Mouse (Mus musculus): ENCODE measurements around the gene Slc35b1.
"Not testable (repeated sequence)": the region's sequence is repeated elsewhere in the genome, so short reads cannot be mapped to it uniquely, and the experiment has no call there.

Gene Slc35b1

DNA sequence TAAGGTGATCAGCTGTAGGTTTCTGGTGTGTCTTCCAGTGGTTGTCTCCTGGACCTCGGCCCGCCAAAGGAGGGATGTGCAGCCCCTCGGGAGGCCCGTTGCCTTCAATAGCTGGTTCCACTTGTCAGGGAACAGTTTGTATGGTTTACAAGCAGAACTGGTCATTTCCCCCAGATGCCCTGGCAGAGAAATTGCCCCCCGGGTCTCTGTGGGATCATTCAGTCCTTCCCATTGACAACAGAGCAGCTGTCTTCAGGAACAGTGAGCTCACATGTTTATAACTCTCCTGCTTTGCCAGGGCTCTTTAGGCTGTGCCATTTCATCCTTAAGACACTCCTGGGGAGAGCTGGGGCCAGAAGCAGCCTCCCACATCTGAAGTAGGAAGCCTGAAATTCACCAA lies 9.6 kb downstream of the Slc35b1 start:
- DNase-seq (ENCODE audit: low read depth), result no peak

DNA sequence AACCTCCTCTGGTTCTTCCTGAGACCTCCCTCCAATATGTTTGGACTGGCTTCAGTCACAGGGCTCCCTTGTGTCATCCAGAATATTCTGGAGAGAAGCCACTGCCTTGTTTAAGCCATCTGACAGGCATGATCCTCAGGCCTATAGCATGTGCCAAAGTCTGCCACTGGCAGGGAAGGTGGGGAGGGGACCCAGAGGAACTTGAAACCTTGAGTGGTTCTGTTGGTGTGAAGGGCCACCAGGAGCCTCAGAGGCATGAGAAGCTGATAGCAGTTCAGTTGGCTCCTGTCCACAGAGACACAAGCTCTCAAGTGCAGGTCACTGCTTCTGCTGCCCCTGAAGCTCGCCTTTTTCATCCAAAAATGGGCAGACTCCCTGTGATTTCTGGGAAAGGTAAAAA lies 12.1 kb downstream of the Slc35b1 start:
- no peak for DNase-seq (ENCODE audit: low read depth)

DNA sequence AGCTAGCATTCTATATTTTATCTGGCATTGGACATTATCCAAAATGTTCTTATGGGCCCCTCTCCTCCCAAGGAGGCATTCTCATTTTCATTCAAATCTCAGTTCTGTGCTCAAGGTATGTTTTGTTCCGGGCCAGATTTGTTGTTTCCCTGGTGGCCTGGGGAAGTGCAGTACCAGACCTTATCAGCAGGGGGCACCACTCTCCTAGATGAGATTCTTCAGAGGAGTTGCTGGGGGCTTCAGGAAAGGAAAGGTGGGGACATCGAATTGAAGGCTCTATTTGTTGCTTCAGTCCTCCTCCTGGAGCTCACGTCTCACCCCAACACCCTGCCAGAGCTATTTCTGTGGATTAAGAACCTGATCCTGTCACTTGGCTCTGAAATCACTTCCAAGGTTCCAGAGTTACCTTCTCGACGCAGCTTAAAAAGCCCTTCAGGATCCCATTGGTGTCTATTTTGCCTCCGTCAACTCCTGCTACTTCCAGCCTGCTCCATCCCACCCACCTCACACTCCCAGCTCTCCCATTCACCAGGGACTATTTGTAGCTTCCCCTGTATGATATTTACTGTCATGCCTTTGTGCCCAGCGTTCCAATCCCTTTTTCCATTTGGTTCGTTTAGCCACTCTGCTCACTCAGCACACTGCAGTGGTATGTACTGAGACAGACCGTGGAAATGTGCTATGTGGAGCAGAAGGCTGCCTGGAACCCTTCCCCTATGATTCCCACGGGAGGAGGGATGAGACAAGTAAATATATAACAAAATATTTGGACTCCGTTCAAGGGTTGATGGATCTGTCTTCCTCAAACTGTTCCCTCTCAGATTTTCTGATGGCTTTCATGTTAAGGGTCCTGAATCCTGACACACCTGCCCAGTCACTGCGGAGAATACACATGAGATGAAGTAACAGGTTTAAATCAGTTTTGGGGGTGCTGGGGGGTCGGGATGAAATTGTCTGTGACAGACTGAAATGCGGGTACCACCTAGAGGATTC lies 13.6 kb downstream of the Slc35b1 start:
- DNase-seq (ENCODE audit: low read depth), result no peak

DNA sequence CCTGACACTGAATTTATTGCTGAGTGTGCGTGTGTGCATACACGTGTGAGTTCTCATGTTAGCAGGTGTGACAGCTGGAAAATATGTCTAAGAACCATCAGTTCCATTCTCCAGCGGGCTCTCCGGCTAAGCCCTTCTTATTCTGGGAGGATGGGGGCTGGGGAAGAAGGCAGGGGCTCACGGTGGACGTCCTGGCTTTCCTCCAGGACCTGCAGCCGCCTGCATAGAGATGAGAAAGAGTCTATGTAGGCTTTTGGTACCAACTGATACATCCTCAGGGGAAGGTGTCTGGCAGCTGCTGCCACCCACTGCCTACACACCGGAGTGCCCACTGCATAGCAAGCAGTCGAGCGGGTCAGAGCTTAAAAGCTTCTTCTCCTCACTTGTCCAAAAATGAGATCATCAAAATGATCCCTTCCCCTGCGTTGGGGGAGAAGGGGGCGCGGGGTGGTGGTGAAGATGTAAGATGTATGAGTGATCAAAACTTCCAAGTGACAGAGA lies 15.1 kb downstream of the Slc35b1 start:
- no peak for DNase-seq (ENCODE audit: low read depth)

DNA sequence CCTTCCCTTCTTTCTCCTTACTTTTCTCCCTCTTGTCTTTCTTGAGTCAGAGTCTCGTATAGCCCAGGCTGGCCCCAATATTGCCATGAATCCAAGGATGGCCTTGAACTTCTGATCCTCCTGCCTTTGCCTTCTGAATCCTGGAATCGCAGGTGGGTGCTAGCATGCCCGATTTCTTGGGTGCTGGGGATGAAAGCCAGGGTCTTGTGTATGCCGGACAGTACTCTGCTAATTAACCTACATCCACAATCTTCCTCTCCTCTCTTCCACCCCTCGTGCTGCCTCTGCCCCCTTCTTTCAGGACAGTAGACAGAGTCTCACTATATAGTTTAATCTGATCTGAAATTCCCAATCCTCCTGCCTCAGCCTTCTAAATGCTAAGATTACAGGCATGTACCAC lies 17.1 kb downstream of the Slc35b1 start:
- DNase-seq (ENCODE audit: low read depth), result no peak

DNA sequence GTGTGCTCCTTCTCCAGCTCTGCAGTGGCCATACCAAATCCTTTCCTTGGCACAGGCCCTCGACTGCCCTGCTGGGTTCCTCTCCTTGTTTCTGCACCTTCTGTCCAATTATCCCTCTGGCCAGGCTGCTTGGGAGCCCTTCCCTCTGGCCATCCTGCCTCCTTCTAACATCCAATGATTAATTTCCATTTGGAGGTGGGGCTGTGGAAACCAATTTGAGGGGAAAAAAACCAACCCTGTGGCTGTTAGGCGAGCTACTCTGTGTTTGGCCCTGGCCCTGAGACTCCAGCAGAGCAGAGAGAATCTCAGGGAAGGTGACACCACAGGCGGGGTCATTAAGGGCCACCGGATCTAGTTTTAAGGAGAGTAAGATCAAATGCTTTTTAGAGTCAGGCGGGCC lies 17.7 kb downstream of the Slc35b1 start:
- no peak for DNase-seq (ENCODE audit: low read depth)

DNA sequence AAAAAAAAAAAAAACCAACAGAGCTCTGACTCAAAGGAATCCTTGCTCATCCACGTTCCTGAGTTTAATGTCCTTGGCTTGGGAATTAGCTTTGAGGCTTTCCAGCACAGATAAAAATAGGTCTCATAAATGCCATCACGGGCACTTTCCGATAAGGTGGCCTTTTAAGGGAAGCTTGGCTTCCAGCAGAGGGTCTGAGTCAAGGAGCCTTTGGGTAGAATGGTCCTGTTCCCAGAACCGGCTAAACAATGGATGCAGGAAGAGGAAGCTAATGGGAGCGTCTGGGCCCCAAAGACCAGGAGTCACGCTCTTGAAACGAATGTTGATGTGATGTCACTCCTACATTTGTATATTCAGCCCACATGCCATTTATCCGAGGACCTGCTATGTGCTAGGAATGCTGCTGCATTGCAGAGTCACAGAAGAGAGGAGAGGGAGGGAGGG lies 18.2 kb downstream of the Slc35b1 start:
- no peak for DNase-seq (ENCODE audit: low read depth)

DNA sequence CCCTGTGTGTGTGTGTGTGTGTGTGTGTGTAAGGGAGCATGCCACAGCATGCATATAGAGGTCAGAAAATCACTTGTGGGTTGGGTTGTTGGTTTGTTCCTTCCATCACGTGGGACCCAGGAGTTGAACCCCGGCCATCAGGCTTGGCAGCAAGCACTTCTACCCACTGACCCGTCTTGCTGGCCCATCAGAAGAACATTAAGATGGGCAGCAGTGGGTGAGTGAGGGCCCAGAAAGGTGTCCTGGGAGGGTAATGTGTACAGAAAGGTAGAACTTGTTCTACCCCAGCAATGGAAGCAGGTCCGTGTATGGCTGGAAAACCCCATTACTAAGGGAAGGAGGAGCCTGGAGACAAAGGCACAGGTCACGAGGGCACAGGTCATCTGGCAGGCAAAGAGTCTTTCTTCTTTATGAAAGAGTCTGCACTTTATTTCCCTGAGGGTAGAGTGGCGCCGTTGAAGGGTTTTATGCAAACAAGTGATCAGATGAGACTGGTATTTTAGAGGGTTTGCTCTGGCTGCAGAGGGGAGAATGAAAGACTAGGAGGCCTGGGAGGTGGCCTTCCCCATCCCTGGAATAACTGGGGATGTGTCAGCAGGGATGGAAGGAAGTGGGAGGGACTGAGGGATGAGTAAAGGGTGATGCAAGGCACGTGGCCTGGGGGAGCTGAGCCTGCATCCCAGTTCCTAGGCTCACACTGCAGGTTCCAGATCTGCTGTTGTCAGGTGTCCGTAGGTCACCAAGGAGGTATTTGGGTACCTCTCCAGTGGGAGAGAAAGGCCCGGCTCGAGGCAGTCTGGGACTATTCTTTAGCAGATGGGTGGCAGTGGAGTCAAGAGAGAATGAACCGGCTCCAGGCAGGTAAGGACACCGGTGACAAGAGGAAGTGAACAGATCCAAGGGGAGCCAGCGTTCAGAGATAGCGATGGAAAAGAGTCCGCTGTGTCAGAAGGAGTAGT lies 19.2 kb downstream of the Slc35b1 start:
- DNase-seq (ENCODE audit: low read depth), result no peak

DNA sequence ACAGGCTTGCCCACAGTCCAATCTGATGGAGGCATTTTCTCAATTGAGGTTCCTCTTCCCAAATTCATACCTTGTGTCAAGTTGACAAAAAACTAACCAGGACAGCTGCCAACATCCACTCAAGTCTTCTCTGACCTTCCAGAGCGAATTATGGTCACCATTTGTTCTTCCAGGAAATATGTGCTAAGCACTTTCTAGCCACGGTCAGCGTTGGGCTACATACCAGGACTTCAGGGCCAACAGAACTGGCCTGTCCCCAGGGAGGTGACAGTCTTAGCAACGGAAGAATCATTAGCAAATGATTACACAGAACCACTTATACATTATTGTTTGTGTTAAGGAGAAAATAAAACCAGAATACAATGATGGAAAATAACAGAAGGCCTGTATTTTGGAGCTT lies 21.3 kb downstream of the Slc35b1 start:
- DNase-seq (ENCODE audit: low read depth), result no peak

DNA sequence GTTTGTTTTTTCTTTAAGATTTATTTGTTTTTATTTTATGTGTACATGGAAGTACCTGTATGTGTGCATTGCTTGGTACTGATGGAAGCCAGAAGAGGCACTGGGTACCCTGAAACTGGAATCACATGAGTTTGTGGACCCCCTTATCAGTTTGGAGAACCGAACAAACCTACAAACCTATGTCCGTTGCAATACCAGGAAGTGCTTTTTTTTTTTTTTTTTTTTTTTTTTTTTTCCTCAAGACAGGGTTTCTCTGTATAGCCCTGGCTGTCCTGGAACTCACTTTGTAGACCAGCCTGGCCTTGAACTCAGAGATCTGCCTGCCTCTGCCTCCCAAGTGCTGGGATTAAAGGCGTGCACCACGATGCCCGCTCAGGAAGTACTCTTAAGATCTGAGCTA lies 21.9 kb downstream of the Slc35b1 start:
- DNase-seq (ENCODE audit: low read depth), result not testable (repeated sequence)

DNA sequence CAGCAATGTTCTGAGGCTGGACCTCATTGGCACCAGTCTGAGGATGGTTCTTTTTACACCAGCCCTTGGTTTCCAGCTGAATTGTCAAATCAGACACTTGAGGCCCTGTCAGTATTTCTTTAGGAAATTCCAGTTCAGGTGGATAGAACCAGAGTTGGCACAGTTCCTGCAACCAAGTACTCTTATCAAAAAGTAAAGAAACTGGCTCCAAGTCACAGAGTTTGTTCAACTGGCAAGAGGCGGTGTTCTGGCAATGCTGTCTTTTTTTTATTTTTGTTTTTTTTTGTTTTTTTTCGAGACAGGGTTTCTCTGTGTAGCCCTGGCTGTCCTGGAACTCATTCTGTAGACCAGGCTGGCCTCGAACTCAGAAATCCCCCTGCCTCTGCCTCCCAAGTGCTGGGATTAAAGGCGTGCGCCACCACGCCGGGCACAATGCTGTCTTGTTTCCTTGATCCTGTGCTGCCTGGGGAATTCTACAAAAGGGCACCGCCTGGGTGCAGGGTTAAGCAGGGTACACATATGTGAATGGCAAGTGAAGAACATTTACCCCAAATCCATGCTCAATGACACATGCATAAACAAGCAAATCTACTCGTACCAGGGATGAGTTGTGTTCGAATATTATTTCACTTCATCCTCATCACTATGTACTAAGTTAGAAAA lies 25.1 kb downstream of the Slc35b1 start:
- no peak for DNase-seq (ENCODE audit: low read depth)

DNA sequence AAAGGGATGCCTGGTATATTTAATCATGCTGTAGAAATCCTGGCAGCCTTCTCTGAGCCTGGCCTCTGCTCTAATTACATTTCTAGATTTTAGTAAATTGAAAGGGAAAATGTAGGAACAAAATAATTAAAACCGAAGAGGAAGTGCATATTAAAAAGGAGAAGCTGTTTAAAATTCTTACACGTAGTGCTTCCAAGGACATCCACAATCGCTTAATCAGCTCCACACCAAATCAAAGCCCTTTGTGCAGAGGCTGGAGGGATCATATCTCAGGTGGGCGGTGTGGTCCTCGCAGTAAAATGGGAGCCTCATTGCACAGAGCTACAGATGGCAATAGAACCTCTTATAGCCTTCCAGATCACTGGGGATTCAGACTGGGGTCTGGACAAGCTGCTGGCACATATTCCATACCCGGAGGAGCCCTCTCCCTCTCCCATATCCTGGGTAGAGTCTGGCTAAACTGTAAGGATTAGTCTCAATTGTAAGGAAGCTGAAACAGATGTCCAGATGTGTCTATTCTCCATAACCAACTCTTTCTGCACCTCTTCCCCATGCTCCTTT lies 27.0 kb downstream of the Slc35b1 start:
- DNase-seq (ENCODE audit: low read depth), result no peak

DNA sequence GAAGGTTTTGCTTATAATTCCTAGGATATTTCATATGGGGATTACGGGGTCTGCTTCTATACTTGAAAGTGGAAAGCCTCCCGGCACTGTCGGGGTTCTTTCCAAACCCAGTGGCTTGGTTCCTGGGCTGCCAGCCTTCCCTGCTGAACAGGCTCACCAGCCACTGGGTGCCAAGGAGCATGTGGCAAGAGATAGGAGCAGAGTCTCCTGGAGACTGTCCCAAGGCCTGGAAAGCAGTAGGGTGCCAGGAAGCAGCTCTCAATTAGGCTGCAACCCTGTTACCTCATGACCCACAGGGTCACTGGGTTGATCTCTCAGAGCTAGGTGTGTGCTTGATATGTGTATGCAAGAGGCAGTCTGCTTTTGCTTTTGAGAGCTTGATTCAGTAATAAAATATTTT lies 28.1 kb downstream of the Slc35b1 start:
- DNase-seq (ENCODE audit: low read depth), result no peak

DNA sequence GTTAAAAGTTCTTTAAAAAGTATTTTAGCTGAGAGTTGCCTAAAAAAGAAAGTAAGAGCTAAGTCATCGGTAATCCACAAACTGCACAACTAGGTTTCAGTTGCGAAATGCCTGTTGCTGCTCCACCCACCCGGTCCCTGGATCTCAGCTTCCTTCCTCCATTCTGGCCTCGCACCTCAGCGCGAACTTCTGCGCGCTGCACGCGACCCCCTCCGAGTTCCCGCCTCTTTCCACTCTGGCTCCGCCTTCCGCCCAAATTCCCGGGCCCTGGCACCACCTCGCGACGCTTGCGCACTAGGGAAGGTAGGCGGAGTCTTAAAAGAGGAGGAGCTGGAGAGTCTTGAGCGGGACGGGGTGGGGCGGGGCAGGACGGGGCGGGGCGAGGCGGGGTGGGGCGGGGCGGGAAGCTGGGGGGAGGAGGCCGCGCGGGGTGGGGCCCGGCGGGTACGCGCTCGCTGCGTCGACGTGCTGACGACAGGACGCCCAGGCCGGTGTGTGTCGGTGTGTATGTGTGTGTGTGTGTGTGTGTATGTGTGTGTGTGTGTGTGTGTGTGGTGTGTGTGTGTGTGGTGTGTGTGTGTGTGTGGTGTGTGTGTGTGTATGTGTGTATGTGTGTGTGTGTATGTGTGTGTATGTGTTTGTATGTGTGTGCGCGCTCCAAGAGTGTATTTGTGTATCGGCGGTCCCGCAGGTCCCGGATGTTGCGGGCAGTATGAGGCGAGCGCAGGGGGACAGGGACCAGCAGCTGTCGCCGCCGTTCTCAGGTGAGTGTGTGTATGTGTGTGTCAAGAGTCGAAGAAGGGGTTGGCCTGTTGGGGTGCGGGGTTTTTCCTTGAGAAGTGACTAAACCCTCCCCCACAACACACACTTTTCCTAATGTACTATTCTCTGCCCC lies 29.4 kb downstream of the Slc35b1 start, which contains the start of gene Spop:
Spop (plus strand) TSS at position 440 of the 895 bp plus-strand sequence.
- peak; percentile 97 for DNase-seq (ENCODE audit: low read depth)

DNA sequence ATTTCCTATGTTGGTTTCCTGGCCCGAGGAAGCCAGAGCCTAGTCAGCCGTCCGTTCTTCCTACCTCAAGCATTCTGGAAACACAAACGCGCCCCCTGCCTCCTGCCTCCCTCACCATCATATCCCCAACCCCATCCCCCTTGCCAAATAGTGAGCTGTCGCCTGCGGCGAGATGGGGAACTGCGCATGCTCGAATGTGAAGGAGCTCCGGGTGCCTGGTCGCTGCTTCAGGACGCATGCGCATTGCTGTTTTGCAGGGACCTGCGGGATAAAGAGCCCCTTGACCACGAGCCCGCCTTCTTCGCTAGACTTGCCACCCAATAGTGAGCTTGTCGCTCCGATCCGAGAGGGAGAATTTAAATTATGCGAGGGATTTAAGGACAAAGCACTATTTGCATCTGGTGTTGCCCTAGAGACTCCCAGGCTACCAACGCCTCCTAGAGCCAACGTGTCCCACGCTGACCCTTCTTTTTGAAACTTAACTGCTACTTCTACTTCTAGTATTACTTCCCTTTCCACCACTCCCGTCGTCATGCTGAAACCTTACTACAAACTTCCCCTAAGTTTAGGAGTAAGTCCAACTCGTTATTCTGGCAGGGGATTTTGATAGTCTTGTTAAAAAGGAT lies 30.2 kb downstream of the Slc35b1 start:
- peak; percentile 95 for DNase-seq (ENCODE audit: low read depth)

DNA sequence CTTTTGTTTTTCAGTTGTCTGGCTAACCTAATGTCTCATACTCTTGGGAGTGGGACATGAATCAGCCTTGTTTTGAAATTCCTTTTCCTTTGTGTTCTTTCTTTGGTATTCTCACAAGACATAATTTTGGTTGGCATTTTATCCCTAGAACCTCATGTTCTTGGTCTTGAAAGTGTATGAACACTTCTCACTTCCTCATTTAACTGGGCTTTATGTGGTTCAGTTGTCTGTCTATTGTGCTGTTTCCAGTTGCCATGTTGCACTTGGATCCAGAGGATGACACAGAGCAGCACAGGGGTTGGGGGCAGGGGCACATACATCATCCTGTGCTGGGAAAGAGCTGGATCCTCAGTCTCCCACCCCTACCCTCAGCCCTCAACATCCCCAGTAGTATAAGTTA lies 31.4 kb downstream of the Slc35b1 start:
- DNase-seq (ENCODE audit: low read depth), result no peak

DNA sequence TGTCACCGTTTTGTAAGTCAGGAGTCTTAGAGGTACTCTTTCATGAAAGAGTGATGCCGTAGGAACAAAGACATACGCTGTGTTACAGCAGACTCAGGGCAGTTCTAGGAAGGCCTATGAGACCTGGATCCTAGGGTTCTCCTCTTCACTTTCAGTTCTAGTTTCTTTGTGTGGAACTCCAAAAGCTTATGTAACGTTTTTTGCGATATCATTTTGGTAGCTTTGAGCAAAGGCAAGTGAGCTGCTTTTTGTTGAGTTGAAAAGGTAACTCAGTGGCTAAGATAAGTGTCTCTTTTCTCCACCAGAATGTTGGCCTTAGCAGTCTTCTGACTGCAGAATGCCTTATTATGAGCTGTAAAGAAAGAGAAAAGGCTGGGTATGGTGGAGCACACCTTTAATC lies 32.8 kb downstream of the Slc35b1 start:
- no peak for DNase-seq (ENCODE audit: low read depth)

DNA sequence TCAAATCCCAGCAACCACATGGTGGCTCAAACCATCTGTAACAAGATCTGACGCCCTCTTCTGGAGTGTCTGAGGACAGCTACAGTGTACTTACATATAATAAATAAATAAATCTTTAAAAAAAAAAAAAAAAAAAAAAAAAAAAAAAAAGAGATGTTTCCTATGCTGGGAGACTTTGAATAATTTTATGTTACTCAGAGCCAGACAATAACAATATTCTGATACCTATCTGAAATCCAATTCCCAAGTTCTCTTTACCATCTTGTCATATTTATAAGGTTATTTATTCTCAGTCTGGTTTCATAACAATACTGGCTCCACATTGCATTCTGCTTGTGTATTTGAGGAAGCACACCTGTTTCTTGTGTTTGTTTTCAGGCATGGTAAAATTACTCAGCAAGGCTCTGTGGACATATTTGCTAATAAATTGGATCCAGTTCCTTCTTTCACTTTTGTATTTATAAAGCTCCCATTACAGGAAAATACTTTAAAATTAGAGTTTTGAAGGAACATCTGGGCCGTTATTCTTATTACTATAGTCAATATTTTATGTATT lies 36.5 kb downstream of the Slc35b1 start:
- DNase-seq (ENCODE audit: low read depth), result no peak

DNA sequence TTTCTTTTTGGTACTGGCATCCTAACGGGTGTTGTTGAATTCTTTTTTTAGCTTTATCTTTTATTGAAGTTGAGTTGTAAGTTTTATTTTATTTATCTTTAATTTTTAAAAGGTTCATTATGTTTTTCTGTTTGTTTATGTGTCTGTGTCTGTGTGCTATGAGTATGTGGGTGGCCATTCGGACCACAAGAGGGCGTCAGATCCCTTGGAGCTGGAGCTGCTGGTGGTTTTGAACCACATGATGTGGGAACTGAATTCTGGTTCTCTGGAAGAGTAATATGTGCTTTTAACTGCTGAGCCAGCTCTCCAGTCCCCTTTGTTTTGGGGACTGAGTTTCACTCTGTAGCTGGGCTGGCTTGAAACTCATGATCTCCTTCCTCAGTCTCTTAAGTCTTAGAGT lies 39.0 kb downstream of the Slc35b1 start:
- DNase-seq (ENCODE audit: low read depth), result no peak

DNA sequence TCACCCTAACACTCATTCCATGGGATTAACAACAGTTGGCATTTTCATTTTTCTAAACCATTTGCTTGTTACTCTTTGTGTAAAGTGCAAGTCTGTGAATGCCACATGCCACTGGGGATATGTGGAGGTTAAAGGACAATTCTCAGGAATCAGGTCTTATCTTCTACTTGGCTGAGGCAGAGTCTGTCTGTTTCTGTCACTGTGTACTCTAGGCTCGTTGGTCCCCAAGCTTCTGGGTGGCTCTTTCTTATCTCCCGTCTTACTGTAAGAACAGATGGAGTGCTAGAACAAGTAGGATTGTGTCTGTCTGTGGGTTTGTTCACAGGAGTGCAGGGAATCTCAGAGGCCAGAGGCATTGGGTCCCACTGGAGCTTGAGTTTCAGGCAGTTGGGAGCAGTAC lies 46.9 kb downstream of the Slc35b1 start:
- no peak for DNase-seq (ENCODE audit: low read depth)
